Mouse (Mus musculus) embryo, embryonic 10 days (tissue): ENCODE results near the gene Ankrd34a.
A peak's percentile ranks its signal among the peaks of the same experiment; 100 is the strongest.

ENCODE experiments used
- DNase-seq: peaks from one replicate; pipeline ENCODE4 v3.0.0-alpha.2; 2015; ENCODE audit warnings: low spot score

Ankrd34a gene

GRCm38 (mm10) chr3:96606618-96607017 lies 10.2 kb downstream of the Ankrd34a start:
- no peak for DNase-seq

GRCm38 (mm10) chr3:96617941-96618340 lies 21.5 kb downstream of the Ankrd34a start:
- DNase-seq: no peak

DNA sequence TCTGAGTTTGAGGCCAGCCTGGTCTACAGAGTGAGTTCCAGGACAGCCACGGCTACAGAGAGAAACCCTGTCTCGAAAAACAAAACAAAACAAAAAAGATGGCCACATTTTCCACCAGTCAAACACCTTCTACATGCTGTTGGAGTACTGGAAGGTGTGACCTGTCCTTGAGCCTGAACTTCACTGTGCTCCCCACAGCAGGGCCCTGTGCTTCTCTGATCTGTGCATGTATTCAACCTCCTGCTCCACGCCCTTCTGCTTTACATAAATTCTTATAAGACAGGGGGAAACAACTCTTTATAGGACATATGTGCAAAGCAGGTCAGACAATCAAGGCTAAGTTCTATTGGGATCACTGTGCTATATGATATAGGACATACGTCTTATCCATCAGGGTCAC lies 26.8 kb downstream of the Ankrd34a start:
- no peak for DNase-seq

- DNase-seq: peak; percentile 100
These were observed 33.5 kb downstream of the Ankrd34a start, which contains the start of gene Rbm8a for GRCm38 (mm10) chr3:96629729-96630600. TSS of gene Rbm8a (plus strand) at chr3:96629933.

DNA sequence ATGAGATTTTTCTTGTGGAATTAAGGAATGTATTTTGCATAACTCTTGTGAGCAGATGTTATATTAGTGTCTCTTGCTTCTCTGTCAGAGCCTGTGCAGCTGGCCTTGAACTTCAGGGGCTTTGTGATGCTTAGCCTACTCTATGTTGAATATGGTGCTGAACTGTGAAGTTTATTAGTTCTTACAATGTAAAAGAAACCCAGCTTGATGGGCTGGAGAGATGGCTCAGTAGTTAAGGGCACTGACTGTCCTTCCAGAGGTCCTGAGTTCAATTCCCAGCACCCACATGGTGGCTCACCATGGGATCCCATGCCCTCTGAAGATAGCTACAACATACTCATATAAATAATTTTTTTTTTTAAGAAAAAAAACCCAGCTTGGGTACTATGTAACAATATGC lies 35.6 kb downstream of the Ankrd34a start:
- DNase-seq: no peak

DNA sequence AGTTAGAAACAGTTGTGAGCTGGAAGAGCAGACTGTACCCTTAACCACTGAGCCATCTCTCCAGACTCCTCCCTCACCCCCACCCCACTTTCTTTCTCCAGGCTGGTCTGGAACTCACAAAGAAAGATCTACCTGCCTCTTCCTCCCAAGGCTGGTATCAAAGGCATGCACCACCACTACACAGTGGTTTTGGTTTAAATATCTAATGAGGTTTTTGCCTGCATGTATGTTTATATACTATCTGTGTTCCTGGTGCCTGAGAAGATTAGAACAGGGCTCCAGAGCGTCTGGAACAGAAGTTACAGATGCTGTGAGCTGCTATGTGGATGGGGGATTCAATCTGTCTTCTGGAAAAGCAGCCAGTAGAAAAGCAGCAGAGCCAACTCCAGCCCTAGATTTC lies 37.6 kb downstream of the Ankrd34a start:
- no peak for DNase-seq

DNA sequence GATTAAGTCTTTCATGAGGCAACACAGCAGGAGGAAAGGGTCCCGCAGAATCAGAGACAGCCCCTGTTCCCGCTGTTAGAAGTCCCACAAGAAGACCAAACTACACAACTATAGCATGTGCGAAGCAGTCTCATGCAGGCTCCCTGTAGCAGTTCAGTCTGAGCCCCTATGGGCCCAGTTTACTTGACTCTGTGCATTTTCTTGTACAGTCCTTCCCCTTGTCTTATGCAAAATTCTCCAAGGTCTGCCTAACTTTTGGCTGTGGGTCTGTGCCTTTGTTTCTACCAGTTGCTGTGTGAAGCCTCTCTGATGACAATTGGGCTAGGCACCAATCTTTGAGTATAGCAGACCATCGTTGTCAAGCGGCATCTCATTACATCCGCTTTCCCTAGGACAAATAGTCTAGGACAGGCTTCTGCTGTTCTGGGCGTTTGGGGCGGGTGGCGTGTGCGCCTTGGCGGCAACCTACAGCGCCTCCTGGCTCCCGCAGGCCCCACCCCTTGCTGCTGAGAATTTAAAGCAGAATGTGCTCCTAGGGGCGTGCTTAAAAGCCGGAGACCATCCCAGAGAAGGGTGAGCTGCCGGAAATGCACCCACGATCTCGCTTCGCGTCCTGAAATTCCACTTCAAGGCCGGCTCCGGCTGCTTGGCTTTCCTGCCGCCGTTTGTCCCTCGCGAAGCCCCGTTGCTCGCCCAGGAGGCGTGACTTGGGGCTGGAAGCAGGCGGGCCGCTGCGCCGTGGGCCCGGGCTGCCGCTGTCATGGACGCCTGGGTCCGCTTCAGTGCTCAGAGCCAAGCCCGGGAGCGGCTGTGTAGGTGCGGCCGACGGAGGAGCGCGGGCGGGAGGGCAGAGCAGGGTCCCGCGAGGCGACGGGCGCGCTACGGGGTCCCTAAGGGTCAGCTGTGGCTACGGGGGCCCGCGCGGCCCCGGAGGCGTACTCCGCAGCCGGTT lies 38.8 kb downstream of the Ankrd34a start, which contains the start of the genes Pex11b and Gm42957:
TSS of gene Pex11b (plus strand) at position 449 of the 952 bp plus-strand sequence.
TSS of gene Gm42957 (plus strand) at position 547 of the 952 bp plus-strand sequence.
- DNase-seq: peak; percentile 81

GRCm38 (mm10) chr3:96635906-96636305 lies 39.5 kb downstream of the Ankrd34a start:
- peak; percentile 17 for DNase-seq

- DNase-seq: no peak
These were observed 40.0 kb downstream of the Ankrd34a start for GRCm38 (mm10) chr3:96636448-96636847.

- peak; percentile 76 for DNase-seq
These were observed 42.8 kb downstream of the Ankrd34a start for GRCm38 (mm10) chr3:96639219-96639618.

GRCm38 (mm10) chr3:96645018-96645649 lies 48.7 kb downstream of the Ankrd34a start, which contains the start of gene Itga10:
TSS of gene Itga10 (plus strand) at chr3:96645584.
- peak; percentile 59 for DNase-seq

GRCm38 (mm10) chr3:96647365-96647764 lies 50.9 kb downstream of the Ankrd34a start:
- DNase-seq: no peak
